Mouse (Mus musculus) c-Kit-positive CD71-negative TER-119-negative erythroid progenitor cells, embryonic 14.5 days (primary cell): ENCODE results near the gene Tcf7.

Source experiments
- DNase-seq: peaks from one replicate; pipeline ENCODE4 v3.0.0-alpha.2; 2013; ENCODE audit warnings: low read depth

The Tcf7 gene

GRCm38 (mm10) chr11:52283596-52284571 lies 1.1 kb upstream of the Tcf7 start:
- DNase-seq: no peak

- DNase-seq: no peak
Measured at GRCm38 (mm10) chr11:52282420-52282773, 417 bp downstream of the Tcf7 start.

- DNase-seq: no peak
Measured at GRCm38 (mm10) chr11:52281568-52282328, 1.1 kb downstream of the Tcf7 start.

- no peak for DNase-seq
Measured at GRCm38 (mm10) chr11:52280566-52281455, 2.0 kb downstream of the Tcf7 start.

- DNase-seq: no peak
Measured at GRCm38 (mm10) chr11:52279611-52280145, 3.1 kb downstream of the Tcf7 start.

GRCm38 (mm10) chr11:52278991-52279390 lies 3.8 kb downstream of the Tcf7 start:
- DNase-seq: no peak

- no peak for DNase-seq
Measured at GRCm38 (mm10) chr11:52278164-52278563, 4.7 kb downstream of the Tcf7 start.

GRCm38 (mm10) chr11:52277433-52278150 lies 5.2 kb downstream of the Tcf7 start:
- no peak for DNase-seq

- no peak for DNase-seq
Measured at GRCm38 (mm10) chr11:52276961-52277391, 5.8 kb downstream of the Tcf7 start.

- DNase-seq: no peak
Measured at GRCm38 (mm10) chr11:52275774-52276555, 6.8 kb downstream of the Tcf7 start.

GRCm38 (mm10) chr11:52275366-52275765 lies 7.4 kb downstream of the Tcf7 start:
- DNase-seq: no peak

GRCm38 (mm10) chr11:52274456-52275112 lies 8.2 kb downstream of the Tcf7 start:
- DNase-seq: no peak

GRCm38 (mm10) chr11:52273942-52274330 lies 8.9 kb downstream of the Tcf7 start:
- no peak for DNase-seq

- DNase-seq: no peak
Measured at GRCm38 (mm10) chr11:52273183-52273941, 9.5 kb downstream of the Tcf7 start.

GRCm38 (mm10) chr11:52272619-52273018 lies 10.2 kb downstream of the Tcf7 start:
- no peak for DNase-seq

- no peak for DNase-seq
Measured at GRCm38 (mm10) chr11:52271765-52272495, 10.9 kb downstream of the Tcf7 start.

GRCm38 (mm10) chr11:52269841-52270240 lies 13.0 kb downstream of the Tcf7 start:
- no peak for DNase-seq
